Mouse (Mus musculus): ENCODE measurements around the gene Atad5.
"Not testable (repeated sequence)": the region's sequence is repeated elsewhere in the genome, so short reads cannot be mapped to it uniquely, and the experiment has no call there.

Gene Atad5

DNA sequence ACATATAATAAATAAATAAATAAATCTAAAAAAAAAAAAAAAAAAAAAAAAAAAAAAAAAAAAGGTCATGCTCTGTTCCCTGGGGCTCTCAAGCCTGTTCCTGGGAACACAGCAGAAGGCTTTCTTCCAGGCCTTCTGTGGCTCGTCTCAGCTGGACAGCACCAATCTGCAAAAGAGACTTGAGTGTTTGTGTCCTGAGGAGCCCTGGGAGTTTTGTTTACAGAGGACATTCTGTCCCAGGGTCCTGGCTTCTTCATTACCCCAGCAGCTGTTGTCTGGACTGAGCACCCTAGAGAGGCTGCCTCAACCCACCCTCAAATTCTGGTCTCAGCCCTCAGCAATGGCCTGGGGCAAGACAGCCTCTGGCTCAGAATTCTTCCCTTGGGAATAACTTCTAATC, 59.1 kb downstream of the Atad5 start:
- ATAC-seq (ENCODE audit: insufficient number of reproducible peaks, low FRiP score, low TSS enrichment), result no peak

DNA sequence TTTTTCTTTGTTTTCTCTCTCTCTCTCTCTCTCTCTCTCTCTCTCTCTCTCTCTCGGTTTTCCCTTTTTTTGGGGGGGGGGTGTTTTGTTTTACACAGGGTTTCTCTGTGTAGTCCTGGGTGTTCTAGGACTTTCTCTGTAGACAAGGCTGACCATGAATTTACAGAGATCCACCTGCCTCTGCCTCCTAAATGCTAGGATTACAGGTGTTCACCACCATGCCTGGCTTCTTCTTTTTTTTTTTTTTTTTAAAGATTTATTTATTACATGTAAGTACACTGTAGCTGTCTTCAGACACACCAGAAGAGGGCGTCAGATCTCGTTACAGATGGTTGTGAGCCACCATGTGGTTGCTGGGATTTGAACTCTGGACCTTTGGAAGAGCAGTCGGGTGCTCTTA, 59.8 kb downstream of the Atad5 start:
- ATAC-seq (ENCODE audit: insufficient number of reproducible peaks, low FRiP score, low TSS enrichment), result not testable (repeated sequence)

DNA sequence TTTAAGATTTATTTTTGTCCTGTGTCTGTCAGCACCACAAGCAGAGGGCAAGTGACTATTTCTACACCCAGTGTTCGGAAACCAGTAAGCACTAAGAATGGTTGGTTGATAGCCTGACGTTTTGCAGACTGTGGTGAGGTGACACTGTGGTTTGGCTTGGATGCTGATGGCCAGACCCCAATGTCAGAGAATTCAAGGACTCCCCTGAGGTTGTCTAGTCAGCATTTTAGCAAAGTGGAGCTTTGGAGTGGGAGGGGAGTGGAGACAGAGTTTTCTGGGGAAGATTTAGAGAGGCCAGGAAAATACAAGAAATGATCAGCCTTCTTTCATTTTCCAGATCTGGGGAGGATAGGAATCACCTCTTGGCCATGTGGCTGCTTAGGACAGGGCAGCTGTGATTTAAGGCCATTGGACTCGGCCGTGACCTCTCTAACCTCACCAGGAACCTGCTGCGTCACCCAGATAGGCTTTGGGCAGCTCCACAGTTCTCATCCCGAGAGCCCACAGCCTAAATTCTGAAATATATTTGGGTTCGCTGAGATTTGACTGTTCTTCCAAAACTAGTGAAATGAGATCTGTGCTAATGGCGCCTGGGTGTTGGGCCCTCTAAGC, 60.3 kb downstream of the Atad5 start:
- no peak for ATAC-seq (ENCODE audit: insufficient number of reproducible peaks, low FRiP score, low TSS enrichment)

DNA sequence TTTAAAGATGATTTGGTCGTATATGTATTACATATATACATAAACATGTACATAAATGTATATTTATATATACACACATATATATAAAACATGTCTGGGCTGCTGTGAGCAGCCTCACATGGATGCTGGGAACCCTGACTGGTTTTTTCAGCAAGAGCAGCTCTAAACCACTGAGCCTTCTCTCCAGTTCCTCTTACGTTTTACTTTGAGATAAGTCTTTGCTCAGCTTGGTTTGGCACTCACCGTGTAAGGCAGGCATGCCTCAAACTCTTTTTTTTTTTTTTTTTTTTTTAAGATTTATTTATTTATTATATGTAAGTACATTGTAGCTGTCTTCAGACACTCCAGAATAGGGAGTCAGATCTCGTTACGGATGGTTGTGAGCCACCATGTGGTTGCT, 61.4 kb downstream of the Atad5 start:
- ATAC-seq (ENCODE audit: insufficient number of reproducible peaks, low FRiP score, low TSS enrichment), result no peak

DNA sequence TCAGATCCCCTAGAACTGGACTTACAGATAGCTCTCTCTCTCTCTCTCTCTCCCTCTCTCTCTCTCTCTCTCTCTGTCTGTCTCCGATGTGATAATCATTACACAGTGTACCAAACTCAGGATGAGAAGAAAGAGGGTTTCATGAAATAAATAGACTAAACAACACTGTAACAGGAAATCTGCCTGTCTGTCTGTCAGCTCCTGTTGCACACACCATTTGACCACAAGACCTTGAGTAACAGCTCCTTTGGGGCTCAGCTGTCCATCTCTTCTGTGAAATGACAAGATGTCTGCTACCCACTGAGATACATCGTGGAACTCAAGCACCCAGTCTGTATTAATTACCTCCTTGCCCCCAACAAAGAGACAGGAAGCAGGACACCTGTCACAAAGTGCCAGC, 62.3 kb downstream of the Atad5 start:
- no peak for ATAC-seq (ENCODE audit: insufficient number of reproducible peaks, low FRiP score, low TSS enrichment)

DNA sequence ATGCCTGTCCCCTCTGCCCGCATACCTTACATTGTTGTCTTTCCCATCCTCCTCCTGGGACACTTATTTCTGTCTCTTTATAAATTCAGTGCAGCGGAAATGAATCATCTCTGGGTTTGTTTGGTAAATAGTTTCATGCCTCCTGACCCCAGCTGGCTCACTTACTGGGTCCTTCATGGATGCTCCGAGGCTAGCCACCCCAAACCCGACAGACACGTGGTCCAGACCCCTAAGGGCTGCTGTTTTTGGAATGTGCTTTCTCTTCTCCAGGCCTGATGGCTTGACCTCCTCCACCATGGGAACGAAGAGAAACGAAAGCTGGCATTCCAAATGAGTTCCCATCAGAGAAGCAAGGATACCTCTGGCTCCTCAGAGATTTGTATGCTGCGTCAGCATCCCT, 63.2 kb downstream of the Atad5 start:
- ATAC-seq (ENCODE audit: insufficient number of reproducible peaks, low FRiP score, low TSS enrichment), result no peak

DNA sequence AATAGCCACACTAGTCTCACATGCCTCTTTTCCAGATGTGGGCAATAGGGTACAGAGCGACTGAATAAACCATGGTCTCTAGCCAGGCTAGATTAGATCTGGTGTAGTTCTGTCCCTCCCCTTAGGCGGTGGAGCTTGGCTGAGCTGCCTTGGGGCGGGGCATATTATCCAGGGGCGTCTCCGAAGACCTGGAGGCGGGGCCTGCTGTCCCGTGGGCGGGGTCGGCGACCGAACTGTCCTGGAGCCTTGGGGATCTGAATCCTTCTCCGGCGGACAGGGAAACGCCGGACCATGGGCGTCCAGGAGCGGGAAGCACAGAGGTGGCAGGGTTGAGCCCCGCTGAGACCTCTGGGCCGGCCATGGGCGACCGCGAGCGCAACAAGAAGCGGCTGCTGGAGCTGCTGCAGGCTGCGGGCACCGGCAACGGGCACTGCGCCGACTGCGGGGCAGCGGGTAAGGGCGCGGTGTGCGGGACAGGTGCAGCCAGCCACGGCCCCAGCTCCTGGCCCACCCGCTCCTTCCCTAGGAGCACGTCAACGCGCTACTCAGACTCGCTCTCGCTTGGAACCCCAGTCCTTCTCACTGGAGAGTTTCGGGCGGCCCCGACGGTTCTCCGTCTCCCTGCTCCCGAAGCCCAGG, 64.8 kb downstream of the Atad5 start, which contains the start of gene Adap2:
TSS of gene Adap2 (plus strand) at position 249 of the 639 bp plus-strand sequence.
- no peak for ATAC-seq (ENCODE audit: insufficient number of reproducible peaks, low FRiP score, low TSS enrichment)

DNA sequence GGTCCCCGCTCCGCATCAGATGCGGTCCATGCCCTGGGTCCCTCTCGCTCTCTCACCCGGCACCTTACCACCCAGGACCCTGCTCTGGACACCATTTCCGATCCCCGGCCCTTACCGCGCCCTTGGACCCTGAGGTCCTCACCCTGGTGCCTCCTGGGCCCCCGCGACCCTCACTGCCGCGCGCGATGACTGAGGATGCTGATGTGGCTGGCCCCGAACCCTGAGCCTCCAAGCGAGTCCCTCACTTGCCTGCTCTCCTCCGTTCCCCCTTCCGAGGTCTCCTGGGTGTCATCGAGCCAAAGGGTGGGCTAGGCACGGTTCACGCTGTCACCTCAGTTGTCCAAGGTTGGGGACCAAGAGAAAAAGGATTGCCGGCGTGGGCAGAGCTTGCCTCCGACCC, 65.3 kb downstream of the Atad5 start:
- no peak for ATAC-seq (ENCODE audit: insufficient number of reproducible peaks, low FRiP score, low TSS enrichment)

DNA sequence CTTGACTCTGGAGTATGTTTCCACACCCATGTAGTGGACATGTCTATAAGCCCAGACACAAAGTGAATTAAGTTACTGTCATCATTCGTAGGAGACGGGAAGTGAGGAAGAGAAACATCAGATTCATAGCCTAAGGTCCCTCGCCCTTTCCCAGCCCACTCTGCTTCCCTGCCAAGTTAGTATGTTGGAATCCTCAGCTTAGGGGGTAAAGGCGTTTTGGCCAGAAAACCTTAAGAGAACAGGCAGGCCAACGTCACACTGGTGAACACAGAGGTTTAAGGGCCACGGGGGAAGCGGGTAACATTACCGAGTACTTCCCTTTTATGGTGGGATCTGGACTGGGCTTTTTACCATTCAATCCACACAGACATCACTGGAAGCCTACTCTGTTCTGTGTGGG, 66.3 kb downstream of the Atad5 start:
- ATAC-seq (ENCODE audit: insufficient number of reproducible peaks, low FRiP score, low TSS enrichment), result no peak

DNA sequence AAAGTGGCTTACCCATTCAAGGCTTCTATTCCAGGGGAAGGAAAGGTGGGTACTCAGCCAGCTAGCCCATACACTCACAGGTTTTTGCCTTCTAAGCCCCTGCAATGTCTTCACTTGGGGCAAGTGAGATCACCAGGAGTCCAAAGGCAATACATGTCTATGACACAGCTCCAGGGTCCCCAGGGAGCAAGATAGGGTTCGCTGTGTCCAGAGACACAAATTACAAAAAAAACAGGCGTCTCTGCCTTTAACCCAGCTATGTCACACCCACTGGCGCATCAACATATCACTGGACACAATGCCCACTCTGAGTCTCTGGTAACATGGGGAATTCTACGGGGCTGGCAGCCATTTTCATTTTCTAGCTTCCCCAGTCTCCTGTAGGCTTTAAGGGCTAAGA, 66.8 kb downstream of the Atad5 start:
- ATAC-seq (ENCODE audit: insufficient number of reproducible peaks, low FRiP score, low TSS enrichment), result no peak

DNA sequence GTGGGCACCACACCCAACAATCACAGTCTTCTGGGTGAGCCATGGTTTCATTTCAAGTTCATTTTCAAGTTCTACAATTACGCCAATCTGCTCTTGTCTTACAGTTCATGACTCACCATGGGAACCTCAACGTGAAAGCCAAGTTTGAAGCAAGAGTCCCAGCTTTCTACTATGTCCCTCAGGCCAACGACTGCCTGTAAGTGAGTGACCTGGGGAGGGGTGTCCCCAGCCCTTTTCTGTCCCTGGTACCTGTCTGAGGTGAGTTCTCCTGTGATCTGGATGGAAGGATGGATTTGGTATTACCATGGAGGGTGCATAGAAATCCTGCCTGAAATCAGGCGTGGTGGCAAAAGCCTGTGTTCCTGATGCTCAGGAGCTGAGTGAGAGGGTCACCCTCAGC, 67.6 kb downstream of the Atad5 start:
- ATAC-seq (ENCODE audit: insufficient number of reproducible peaks, low FRiP score, low TSS enrichment), result no peak

DNA sequence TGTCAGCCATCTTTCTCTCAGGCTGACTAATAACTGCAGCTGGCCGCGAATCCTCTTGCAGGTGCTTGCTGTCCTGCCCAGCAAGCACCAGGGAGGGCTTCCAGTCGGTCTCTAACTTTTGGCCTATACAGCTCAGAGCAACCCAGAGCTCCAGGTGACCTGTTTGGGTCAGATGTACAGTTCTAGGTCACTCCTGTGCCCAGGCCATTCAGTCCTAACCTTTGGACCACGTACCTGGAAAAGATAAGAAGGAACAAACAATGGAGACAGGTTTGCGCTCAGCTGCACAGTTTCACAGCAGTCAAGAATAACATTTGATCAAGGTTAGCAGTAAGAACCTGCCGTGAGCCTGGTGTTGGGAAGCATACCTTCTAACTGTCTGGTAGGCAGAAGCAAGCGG, 69.8 kb downstream of the Atad5 start:
- ATAC-seq (ENCODE audit: insufficient number of reproducible peaks, low FRiP score, low TSS enrichment), result no peak

DNA sequence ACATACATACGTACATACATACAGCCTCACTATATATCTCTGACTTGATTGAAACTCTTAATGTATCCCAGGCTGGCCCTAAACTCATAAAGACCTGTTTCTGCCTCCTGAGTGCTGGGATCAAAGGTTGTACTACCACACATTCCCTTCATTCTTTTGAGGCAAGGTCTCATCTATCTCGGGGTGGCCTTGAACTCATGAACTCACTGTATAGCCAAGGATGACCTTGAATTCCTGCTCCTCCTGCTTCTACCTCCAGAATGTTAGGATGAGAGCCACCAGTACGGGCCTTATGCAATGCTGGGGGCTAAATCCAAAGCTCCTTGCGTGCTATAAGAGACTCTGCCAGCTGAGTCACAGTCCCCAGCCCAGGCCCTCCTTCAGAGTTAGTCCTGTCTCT, 71.8 kb downstream of the Atad5 start:
- no peak for ATAC-seq (ENCODE audit: insufficient number of reproducible peaks, low FRiP score, low TSS enrichment)

DNA sequence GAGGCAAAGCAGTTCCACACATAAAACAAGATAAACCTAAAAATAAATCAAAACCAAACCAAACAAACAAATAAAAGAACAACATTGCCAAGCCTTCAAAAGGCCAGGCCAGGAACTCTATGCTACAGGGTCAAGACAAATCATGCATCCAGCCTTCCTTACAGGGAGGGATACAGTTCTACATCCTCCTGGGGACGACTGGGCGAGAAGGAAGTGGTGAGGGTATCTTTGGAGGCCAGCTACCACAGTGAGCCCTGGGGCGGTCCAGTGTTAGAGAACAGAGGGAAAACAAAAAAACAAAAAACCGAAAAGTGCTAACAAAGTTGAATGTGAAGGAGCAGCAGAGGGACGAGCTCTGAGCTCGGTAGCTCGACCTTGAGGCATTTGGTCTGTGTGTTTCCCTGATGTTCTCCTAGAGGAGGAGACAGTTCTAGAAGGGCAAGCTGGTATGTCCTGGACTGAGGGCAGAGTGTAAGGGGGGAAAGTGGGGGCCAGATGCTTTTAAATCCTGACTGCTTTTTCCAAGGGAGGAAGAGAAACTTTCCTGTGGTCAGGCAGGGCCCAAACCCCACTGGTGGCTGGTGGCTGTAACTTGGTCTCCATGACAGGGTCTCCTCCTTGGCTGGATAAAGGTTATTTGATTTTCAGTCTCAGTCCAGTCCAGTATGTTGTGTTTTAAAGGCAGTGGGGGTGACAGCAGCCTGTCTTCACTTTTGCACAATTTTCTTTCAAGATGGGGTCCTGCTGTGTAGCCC, 74.3 kb downstream of the Atad5 start:
- ATAC-seq (ENCODE audit: insufficient number of reproducible peaks, low FRiP score, low TSS enrichment), result no peak

DNA sequence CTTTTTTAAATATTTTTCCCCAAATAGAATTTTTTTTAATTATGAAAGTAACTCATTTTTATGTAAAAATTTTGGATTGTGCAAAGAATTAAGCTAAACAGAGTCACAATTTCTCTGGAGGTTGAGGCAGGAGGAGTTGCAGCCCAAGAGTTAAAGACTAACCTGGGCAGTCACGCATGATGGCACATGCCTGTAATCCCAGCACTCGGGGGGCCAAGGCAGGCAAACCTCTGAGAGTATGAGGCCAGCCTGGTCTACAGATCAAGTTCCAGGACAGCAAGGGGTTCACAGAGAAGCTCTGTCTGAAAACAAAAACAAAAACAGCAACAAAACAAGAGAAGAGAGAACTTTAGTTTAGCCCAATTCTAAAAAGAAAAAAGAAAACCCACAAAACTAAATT, 75.0 kb downstream of the Atad5 start:
- no peak for ATAC-seq (ENCODE audit: insufficient number of reproducible peaks, low FRiP score, low TSS enrichment)

DNA sequence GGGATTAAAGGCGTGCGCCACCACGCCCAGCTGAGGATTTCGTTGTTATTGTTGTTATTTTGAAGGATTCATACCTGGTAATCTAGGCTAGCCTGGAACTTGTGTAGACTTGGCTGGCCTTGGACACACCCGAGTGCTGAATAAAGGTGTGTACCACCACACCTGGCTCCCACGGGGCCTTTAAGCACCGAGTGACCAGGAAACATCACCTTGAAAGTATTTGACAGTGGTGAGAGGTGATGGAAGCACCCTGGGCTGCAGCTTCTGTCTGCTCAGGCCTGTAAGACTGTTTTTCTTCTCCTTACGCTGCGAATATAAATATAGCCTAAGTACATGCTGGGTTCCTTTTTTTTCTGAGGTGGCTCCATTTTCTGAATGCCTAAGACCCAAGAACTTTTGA, 78.9 kb downstream of the Atad5 start:
- ATAC-seq (ENCODE audit: insufficient number of reproducible peaks, low FRiP score, low TSS enrichment), result no peak

DNA sequence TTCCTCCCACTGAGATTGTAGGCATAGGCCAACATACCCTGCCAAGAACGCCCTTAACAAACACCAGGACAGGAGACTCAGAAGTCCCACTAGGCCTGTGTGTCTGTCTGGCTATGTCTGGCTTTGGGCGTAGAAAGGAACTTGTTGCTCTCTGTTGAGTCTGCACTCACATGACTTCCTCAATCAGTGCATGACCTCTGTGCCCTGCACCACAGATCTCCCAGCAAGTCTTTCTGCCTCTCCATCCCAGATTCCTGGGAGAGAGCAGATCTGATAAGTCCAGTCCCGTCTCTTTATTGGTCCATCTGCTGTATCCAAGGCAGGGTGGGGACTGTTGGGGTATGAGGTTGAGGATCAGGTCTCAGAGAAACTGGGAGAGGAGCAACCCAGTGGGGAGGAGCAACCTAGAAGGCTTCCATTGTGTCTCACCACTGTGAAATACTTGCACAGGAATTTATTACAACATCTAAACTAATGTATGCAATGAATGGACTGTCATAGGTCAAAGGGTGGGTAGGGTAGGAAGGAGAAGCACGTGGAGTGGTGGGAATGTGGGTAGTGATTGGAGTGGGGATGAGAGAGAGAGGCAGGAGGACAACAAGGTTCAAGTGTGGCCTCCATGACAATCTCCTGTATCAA, 79.5 kb downstream of the Atad5 start:
- ATAC-seq (ENCODE audit: insufficient number of reproducible peaks, low FRiP score, low TSS enrichment), result no peak

DNA sequence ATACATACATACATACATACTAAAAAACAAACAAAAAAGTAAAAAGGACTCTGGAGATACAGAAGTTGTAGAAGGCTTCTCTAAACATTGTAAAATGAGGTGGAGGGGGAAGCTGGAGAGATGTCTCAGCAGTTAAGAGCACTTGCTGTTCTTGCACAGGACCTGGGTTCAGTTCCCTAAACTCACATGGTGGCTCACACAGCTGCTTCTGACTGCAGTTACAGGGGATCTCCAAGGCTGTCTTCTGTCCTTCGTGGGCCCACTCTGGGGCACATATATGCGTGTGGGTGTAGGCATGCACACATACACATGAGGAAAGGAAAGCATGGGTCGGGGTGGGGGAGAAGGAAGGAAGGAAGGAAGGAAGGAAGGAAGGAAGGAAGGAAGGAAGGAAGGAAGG, 80.4 kb downstream of the Atad5 start:
- no peak for ATAC-seq (ENCODE audit: insufficient number of reproducible peaks, low FRiP score, low TSS enrichment)

DNA sequence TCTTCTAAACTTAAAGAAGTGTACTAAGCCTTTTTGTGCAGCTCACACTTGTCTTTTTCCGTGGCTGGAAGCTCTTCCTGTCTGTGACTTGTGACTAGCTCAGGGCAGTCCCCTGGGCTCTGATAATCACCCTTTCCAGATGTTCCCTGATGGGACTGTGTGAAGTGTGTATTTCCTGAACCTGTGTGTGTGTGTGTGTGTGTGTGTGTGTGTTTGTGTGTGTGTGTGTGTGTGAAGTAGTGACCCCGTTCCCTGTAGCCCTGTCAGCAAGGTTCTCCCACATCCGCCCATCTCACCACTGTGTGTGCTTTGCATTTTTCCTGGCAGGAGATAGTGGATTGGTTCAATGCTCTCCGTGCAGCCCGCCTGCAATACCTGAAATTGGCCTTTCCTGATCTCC, 81.2 kb downstream of the Atad5 start:
- ATAC-seq (ENCODE audit: insufficient number of reproducible peaks, low FRiP score, low TSS enrichment), result no peak

DNA sequence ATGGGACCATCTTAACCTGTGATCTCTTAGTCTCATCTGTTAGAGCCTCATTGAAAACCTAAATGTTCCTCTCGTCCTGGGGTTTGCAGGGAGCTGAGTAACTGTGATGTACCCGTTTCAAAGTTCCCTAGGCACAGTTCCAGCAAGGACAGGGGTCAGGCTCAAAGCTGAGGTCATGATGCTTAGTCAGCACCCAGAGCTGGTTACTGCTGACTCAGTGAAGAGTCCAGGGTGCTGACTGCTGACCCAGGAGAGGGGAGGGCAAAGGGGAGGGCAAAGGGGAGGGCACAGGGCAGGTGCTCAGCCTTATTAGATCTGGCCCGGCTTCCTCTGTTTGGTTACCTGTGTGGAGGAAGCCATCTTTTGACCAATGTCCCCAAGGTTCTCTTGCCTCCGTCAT, 82.7 kb downstream of the Atad5 start:
- no peak for ATAC-seq (ENCODE audit: insufficient number of reproducible peaks, low FRiP score, low TSS enrichment)

DNA sequence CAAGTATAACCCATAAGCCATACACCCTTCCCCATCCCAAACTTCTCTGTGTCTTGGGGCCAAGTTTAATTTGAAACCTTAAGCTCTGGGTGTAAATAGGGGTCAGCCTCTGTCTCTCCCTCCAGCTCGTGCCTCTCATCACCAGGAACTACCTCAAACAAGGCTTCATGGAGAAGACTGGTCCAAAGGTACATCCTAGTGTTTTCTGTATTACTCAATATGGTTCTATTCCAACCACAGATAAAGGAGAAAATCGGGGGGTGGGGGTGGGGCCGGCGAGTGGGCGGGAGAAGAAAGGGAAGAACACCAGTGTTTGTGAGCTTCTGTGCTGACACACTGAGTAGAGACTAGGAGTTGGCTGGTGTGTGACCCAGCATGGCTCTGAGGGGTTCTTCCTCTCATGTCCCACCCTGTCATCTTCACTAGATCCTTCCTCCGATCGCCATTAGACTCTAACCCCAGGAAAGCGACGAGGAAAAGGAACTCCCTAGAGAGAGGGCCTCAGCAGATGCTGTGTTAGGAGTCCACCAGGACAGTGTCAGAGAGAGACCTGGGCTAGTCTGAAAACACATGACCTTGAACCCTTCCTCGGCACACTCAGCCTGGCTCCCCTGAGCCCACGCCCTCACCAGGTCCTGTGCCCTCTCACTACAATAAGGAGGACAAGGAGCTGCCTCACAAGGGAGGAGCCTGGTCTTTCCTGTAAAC, 84.9 kb downstream of the Atad5 start:
- no peak for ATAC-seq (ENCODE audit: insufficient number of reproducible peaks, low FRiP score, low TSS enrichment)
